8 mouse cellular contexts compared by ENCODE assay signal in genomic region chr2:25557964-25558360, GRCm38 (mm10). TPM values are rescaled to one million over a fixed set of nuclear protein-coding genes. Genes with fewer than 3 reads are reported as not detected.
DNase-seq lines count a peak whose midpoint lies in the region; ATAC-seq and TF ChIP-seq lines count a peak whose summit lies in the region.

No protein-coding gene starts in this region.

- no peaks in the 10 kb centered on the region for H3K9me3 ChIP-seq in neural tube, embryonic 11.5 days (ENCODE audit: control insufficient read depth, low read length)
- no peaks in the 10 kb centered on the region for H3K9me3 ChIP-seq in forebrain, postnatal 0 days (ENCODE audit: low read length)
- no peaks in the 10 kb centered on the region for H3K9me3 ChIP-seq in limb, embryonic 15.5 days
- no peaks in the 10 kb centered on the region for H3K9me3 ChIP-seq in stomach, embryonic 16.5 days (replicated peaks; ENCODE audit: control insufficient read depth, low read length)

- H3K36me3 ChIP-seq in neural tube, embryonic 11.5 days (ENCODE audit: control insufficient read depth, insufficient read depth, low read length) = peaks cover 11% of the 10 kb centered on the region
- peaks cover 30% of the 10 kb centered on the region for H3K36me3 ChIP-seq in forebrain, postnatal 0 days (ENCODE audit: insufficient read depth)
- H3K36me3 ChIP-seq in limb, embryonic 15.5 days = peaks cover 35% of the 10 kb centered on the region
- peaks cover 17% of the 10 kb centered on the region for H3K36me3 ChIP-seq in stomach, embryonic 16.5 days (ENCODE audit: control insufficient read depth, insufficient read depth, low read length)

- ATAC-seq in neural tube, embryonic 11.5 days (ENCODE audit: insufficient read depth, low FRiP score, low TSS enrichment) = peak; percentile 32
- peak; percentile 38; the same call in 1 of the 2 replicates for ATAC-seq in forebrain, postnatal 0 days
- ATAC-seq in limb, embryonic 15.5 days (ENCODE audit: insufficient number of reproducible peaks, low FRiP score, low TSS enrichment, low read depth) = peak; percentile 11
- peak; percentile 28; the same call in 1 of the 2 replicates for ATAC-seq in stomach, embryonic 16.5 days (ENCODE audit: insufficient read depth, low FRiP score)

- H3K27ac ChIP-seq in neural tube, embryonic 11.5 days (ENCODE audit: low read depth, low read length) = peak overlapping the region; percentile 21; the same call in 1 of the 2 replicates
- H3K27ac ChIP-seq in forebrain, postnatal 0 days (ENCODE audit: low read depth, low read length) = peak overlapping the region; percentile 57
- H3K27ac ChIP-seq in limb, embryonic 15.5 days = peak overlapping the region; percentile 80
- H3K27ac ChIP-seq in stomach, embryonic 16.5 days (ENCODE audit: low read length) = peak overlapping the region; percentile 50; the same call in 1 of the 2 replicates

- peak overlapping the region; percentile 95 for H3K4me3 ChIP-seq in neural tube, embryonic 11.5 days (ENCODE audit: low read depth, low read length)
- H3K4me3 ChIP-seq in forebrain, postnatal 0 days (ENCODE audit: low read depth, low read length) = peak overlapping the region; percentile 92
- peak overlapping the region; percentile 99 for H3K4me3 ChIP-seq in limb, embryonic 15.5 days
- peak overlapping the region; percentile 87 for H3K4me3 ChIP-seq in stomach, embryonic 16.5 days (replicated peaks; ENCODE audit: low read length)

- intact Hi-C loops in gastrocnemius, postnatal 36 days (cut with DNase I) = no loop called here

- no peaks in the 10 kb centered on the region for H3K27me3 ChIP-seq in neural tube, embryonic 11.5 days (ENCODE audit: control insufficient read depth, insufficient read depth, low read length)
- H3K27me3 ChIP-seq in forebrain, postnatal 0 days (ENCODE audit: insufficient read depth, low read length) = no peaks in the 10 kb centered on the region
- H3K27me3 ChIP-seq in limb, embryonic 15.5 days = no peaks in the 10 kb centered on the region
- H3K27me3 ChIP-seq in stomach, embryonic 16.5 days (ENCODE audit: control insufficient read depth, insufficient read depth, low read length) = no peaks in the 10 kb centered on the region

- H3K4me2 ChIP-seq in neural tube, embryonic 11.5 days (ENCODE audit: low read depth) = peak overlapping the region; percentile 72
- peak overlapping the region; percentile 88 for H3K4me2 ChIP-seq in forebrain, postnatal 0 days (ENCODE audit: low read depth)
- H3K4me2 ChIP-seq in limb, embryonic 15.5 days = peak overlapping the region; percentile 83
- peak overlapping the region; percentile 95 for H3K4me2 ChIP-seq in stomach, embryonic 16.5 days (ENCODE audit: low read depth, low read length)

- 0% methylated on average over 24 of the region's 24 CpGs for WGBS in neural tube, embryonic 11.5 days
- 1% methylated on average over 24 of the region's 24 CpGs for WGBS in forebrain, postnatal 0 days
- under 1% methylated on average over 24 of the region's 24 CpGs for WGBS in limb, embryonic 15.5 days
- WGBS in stomach, embryonic 16.5 days = 1% methylated on average over 24 of the region's 24 CpGs

- DNase-seq in neural tube, embryonic 11.5 days (ENCODE audit: low spot score) = no peak
- no peak for DNase-seq in neural tube, embryonic 10.5 days (ENCODE audit: extremely low spot score, low spot score)
- no peak for DNase-seq in forebrain, postnatal 0 days
- no peak for DNase-seq in gastrocnemius, postnatal 36 days
- DNase-seq in frontal cortex, adult 2 months (ENCODE audit: extremely low spot score in 1 of 2, low spot score in 1 of 2) = no peak
- DNase-seq in cerebellum, postnatal 14 days = no peak

- H3K4me1 ChIP-seq in neural tube, embryonic 11.5 days (ENCODE audit: control insufficient read depth, insufficient read depth, low read length) = peaks cover 15% of the 10 kb centered on the region
- H3K4me1 ChIP-seq in forebrain, postnatal 0 days (ENCODE audit: insufficient read depth) = peaks cover 6% of the 10 kb centered on the region; the same call in 1 of the 2 replicates
- peaks cover 31% of the 10 kb centered on the region for H3K4me1 ChIP-seq in limb, embryonic 15.5 days
- peaks cover 18% of the 10 kb centered on the region for H3K4me1 ChIP-seq in stomach, embryonic 16.5 days (ENCODE audit: control insufficient read depth, insufficient read depth, low read length)

- peak overlapping the region; percentile 94 for H3K9ac ChIP-seq in neural tube, embryonic 11.5 days (ENCODE audit: low read length)
- H3K9ac ChIP-seq in forebrain, postnatal 0 days = peak overlapping the region; percentile 95
- H3K9ac ChIP-seq in limb, embryonic 15.5 days = peak overlapping the region; percentile 94
- H3K9ac ChIP-seq in stomach, embryonic 16.5 days (ENCODE audit: low read length) = peak overlapping the region; percentile 95

- TF ChIP-seq CTCF in forebrain, postnatal 0 days (IDR thresholded peaks at IDR 0.05; ENCODE audit: low read depth) = no peak

RNA-seq across cellular contexts. Expression of gene Edf1, which starts 0.3 kb away (rescaled TPM):
- polyA plus RNA-seq in neural tube, embryonic 11.5 days (2014; fragmentation: Nextera tagmentation; extraction: Ambion mirVana) = 340 and 345 TPM in 2 replicates
- total RNA-seq in forebrain, postnatal 0 days (2014; rRNA removed) = 151 and 174 TPM in 2 replicates
- polyA plus RNA-seq in forebrain, postnatal 0 days (2015; fragmentation: Nextera tagmentation; extraction: Ambion mirVana) = 368 and 392 TPM in 2 replicates
- 388 and 396 TPM in 2 replicates for polyA plus RNA-seq in limb, embryonic 15.5 days (2015; fragmentation: Nextera tagmentation; extraction: Ambion mirVana)
- polyA plus RNA-seq in stomach, embryonic 16.5 days (2015; fragmentation: Nextera tagmentation; extraction: Ambion mirVana) = 377 and 401 TPM in 2 replicates
- 100 to 1,000 TPM; 139 to 157 TPM for total RNA-seq in gastrocnemius, postnatal 36 days (2021)
- polyA plus RNA-seq in frontal cortex, adult 2 months (2012; rRNA removed) = 287 and 289 TPM in 2 replicates

RNA-seq across cellular contexts. Expression of gene Traf2, which starts 11.2 kb away (rescaled TPM):
- 29.5 and 34.7 TPM in 2 replicates for polyA plus RNA-seq in neural tube, embryonic 11.5 days (2014; fragmentation: Nextera tagmentation; extraction: Ambion mirVana)
- 8.0 and 9.6 TPM in 2 replicates for total RNA-seq in forebrain, postnatal 0 days (2014; rRNA removed)
- 7.8 and 9.2 TPM in 2 replicates for polyA plus RNA-seq in forebrain, postnatal 0 days (2015; fragmentation: Nextera tagmentation; extraction: Ambion mirVana)
- polyA plus RNA-seq in limb, embryonic 15.5 days (2015; fragmentation: Nextera tagmentation; extraction: Ambion mirVana) = 34.4 and 35.7 TPM in 2 replicates
- polyA plus RNA-seq in stomach, embryonic 16.5 days (2015; fragmentation: Nextera tagmentation; extraction: Ambion mirVana) = 31.5 and 32.1 TPM in 2 replicates
- 10 to 100 TPM in 1 of 2 experiments, 1 to 10 TPM in 1; 9.8 to 11.5 TPM for total RNA-seq in gastrocnemius, postnatal 36 days (2021)
- polyA plus RNA-seq in frontal cortex, adult 2 months (2012; rRNA removed) = 8.1 and 9.1 TPM in 2 replicates

RNA-seq across cellular contexts. Expression of gene Mamdc4, which starts 16.7 kb away (rescaled TPM):
- 1.5 and 4.4 TPM in 2 replicates for polyA plus RNA-seq in neural tube, embryonic 11.5 days (2014; fragmentation: Nextera tagmentation; extraction: Ambion mirVana)
- 1.0 and 9.0 TPM in 2 replicates for total RNA-seq in forebrain, postnatal 0 days (2014; rRNA removed)
- polyA plus RNA-seq in forebrain, postnatal 0 days (2015; fragmentation: Nextera tagmentation; extraction: Ambion mirVana) = 0.21 and 0.26 TPM in 2 replicates
- 0.81 and 6.0 TPM in 2 replicates for polyA plus RNA-seq in limb, embryonic 15.5 days (2015; fragmentation: Nextera tagmentation; extraction: Ambion mirVana)
- polyA plus RNA-seq in stomach, embryonic 16.5 days (2015; fragmentation: Nextera tagmentation; extraction: Ambion mirVana) = 74.0 and 87.4 TPM in 2 replicates
- total RNA-seq in gastrocnemius, postnatal 36 days (2021) = 1 to 10 TPM in 1 of 2 experiments, under 1 TPM in 1; 0.74 to 4.7 TPM
- 2.1 and 2.5 TPM in 2 replicates for polyA plus RNA-seq in frontal cortex, adult 2 months (2012; rRNA removed)

RNA-seq across cellular contexts. Expression of gene Phpt1, which starts 17.1 kb away (rescaled TPM):
- 161 and 167 TPM in 2 replicates for polyA plus RNA-seq in neural tube, embryonic 11.5 days (2014; fragmentation: Nextera tagmentation; extraction: Ambion mirVana)
- total RNA-seq in forebrain, postnatal 0 days (2014; rRNA removed) = 33.7 and 43.2 TPM in 2 replicates
- polyA plus RNA-seq in forebrain, postnatal 0 days (2015; fragmentation: Nextera tagmentation; extraction: Ambion mirVana) = 171 and 185 TPM in 2 replicates
- 129 and 139 TPM in 2 replicates for polyA plus RNA-seq in limb, embryonic 15.5 days (2015; fragmentation: Nextera tagmentation; extraction: Ambion mirVana)
- polyA plus RNA-seq in stomach, embryonic 16.5 days (2015; fragmentation: Nextera tagmentation; extraction: Ambion mirVana) = 120 and 123 TPM in 2 replicates
- 10 to 100 TPM; 50.2 to 53.9 TPM for total RNA-seq in gastrocnemius, postnatal 36 days (2021)
- 134 and 161 TPM in 2 replicates for polyA plus RNA-seq in frontal cortex, adult 2 months (2012; rRNA removed)

RNA-seq across cellular contexts. Expression of gene Ajm1, which starts 23.6 kb away (rescaled TPM):
- polyA plus RNA-seq in neural tube, embryonic 11.5 days (2014; fragmentation: Nextera tagmentation; extraction: Ambion mirVana) = 0.19 and 0.46 TPM in 2 replicates
- 13.5 and 16.0 TPM in 2 replicates for total RNA-seq in forebrain, postnatal 0 days (2014; rRNA removed)
- 11.3 and 13.7 TPM in 2 replicates for polyA plus RNA-seq in forebrain, postnatal 0 days (2015; fragmentation: Nextera tagmentation; extraction: Ambion mirVana)
- polyA plus RNA-seq in limb, embryonic 15.5 days (2015; fragmentation: Nextera tagmentation; extraction: Ambion mirVana) = 0.29 and 0.44 TPM in 2 replicates
- 0.26 and 0.94 TPM in 2 replicates for polyA plus RNA-seq in stomach, embryonic 16.5 days (2015; fragmentation: Nextera tagmentation; extraction: Ambion mirVana)
- total RNA-seq in gastrocnemius, postnatal 36 days (2021) = not detected
- polyA plus RNA-seq in frontal cortex, adult 2 months (2012; rRNA removed) = 114 and 122 TPM in 2 replicates

Comparison
In these comparisons a context has a peak if more than half of its experiments do, and no peak if none do; other contexts are left out.
1. H3K27ac ChIP-seq: peak in every context shown above with its lines; median percentile 80 in limb, embryonic 15.5 days; 57 in forebrain, postnatal 0 days; 50 in stomach, embryonic 16.5 days; 21 in neural tube, embryonic 11.5 days.
2. RNA of gene Mamdc4, which starts 16.7 kb away (polyA plus RNA-seq): 74.0 to 87.4 TPM in stomach, embryonic 16.5 days; 2.1 to 2.5 TPM in frontal cortex, adult 2 months, 1.5 to 4.4 TPM in neural tube, embryonic 11.5 days, 0.81 to 6.0 TPM in limb, embryonic 15.5 days and 0.21 to 0.26 TPM in forebrain, postnatal 0 days; every median in the first group is over 10 times any median in the second.
3. Peak in every context shown above with its lines, with median percentiles within 50 percentile points of each other: ATAC-seq, H3K4me2 ChIP-seq, H3K4me3 ChIP-seq and H3K9ac ChIP-seq.